Mouse (Mus musculus) CH12.LX (cell line): ENCODE measurements at regions not wholly inside any gene's neighbourhood (a gene's known extent, or its start where the extent isn't known, plus 50 kb on each side); places are given as distances from the start of the nearest gene placed in this dataset.

Source experiments
- DNase-seq: peaks from one replicate; pipeline ENCODE4 v3.0.0-alpha.2; 2013; ENCODE audit errors: extremely low read depth
- H3K27ac ChIP-seq: 2 replicates; pipeline ENCODE4 v1.5.1; 2012; ENCODE audit warnings: low read depth, mild to moderate bottlenecking, control low read depth, moderate library complexity; ENCODE audit not compliant: insufficient read depth
- H3K27me3 ChIP-seq: replicated peaks from 2 replicates; pipeline ENCODE3; 2012; ENCODE audit warnings: inconsistent platforms
- H3K36me3 ChIP-seq, 2 experiments: replicated peaks in 1 of 2; 2 replicates each; pipeline versions ENCODE3 to v1.6.1; 2012; ENCODE audit warnings: inconsistent platforms in 1 of 2, low read length in 1 of 2, mild to moderate bottlenecking in 1 of 2, mixed read lengths in 1 of 2, moderate library complexity in 1 of 2; ENCODE audit not compliant: control insufficient read depth in 1 of 2, insufficient read depth in 1 of 2
- H3K4me1 ChIP-seq, 2 experiments: 2 replicates each; pipeline ENCODE4 v1.6.1; 2012; ENCODE audit warnings: inconsistent platforms in 1 of 2, moderate library complexity in 1 of 2; ENCODE audit not compliant: insufficient read depth in 2 of 2, control insufficient read depth in 1 of 2
- H3K4me2 ChIP-seq: 2 replicates; pipeline ENCODE4 v1.6.1; 2012; ENCODE audit warnings: low read depth, mild to moderate bottlenecking, control low read depth; ENCODE audit not compliant: poor library complexity, insufficient read depth, severe bottlenecking
- H3K4me3 ChIP-seq, 3 experiments: fragments of 150-350 bp in 1 of 3; sonication (generic) in 1 of 3; replicated peaks in 1 of 3; 2 replicates each; pipeline versions ENCODE3 to v1.5.1; 2011 to 2012; ENCODE audit warnings: low read depth in 2 of 3, low read length in 2 of 3, mild to moderate bottlenecking in 2 of 3, moderate library complexity in 2 of 3, control low read depth in 1 of 3, improper control_type of control experiment in 1 of 3, inconsistent platforms in 1 of 3, mixed read lengths in 1 of 3; ENCODE audit not compliant: poor library complexity in 1 of 3
- H3K79me2 ChIP-seq: replicated peaks from 2 replicates; pipeline ENCODE4 v1.6.1; 2012; ENCODE audit warnings: mild to moderate bottlenecking, moderate library complexity; ENCODE audit not compliant: control insufficient read depth, poor library complexity, insufficient read depth, severe bottlenecking; ENCODE audit errors: extremely low read depth
- H3K9ac ChIP-seq: 2 replicates; pipeline ENCODE4 v1.6.1; 2012; ENCODE audit warnings: low read depth, mild to moderate bottlenecking, control low read depth, moderate library complexity; ENCODE audit not compliant: insufficient read depth
- H3K9me3 ChIP-seq: replicated peaks from 2 replicates; pipeline ENCODE3; 2012; ENCODE audit warnings: low read length, inconsistent platforms, mixed read lengths
- BHLHE40 ChIP-seq: IDR thresholded peaks from 2 replicates; pipeline ENCODE4 v1.6.1; 2011; ENCODE audit warnings: mild to moderate bottlenecking, low read depth, low read length, improper control_type of control experiment
- CHD1 ChIP-seq: IDR thresholded peaks from 2 replicates; pipeline ENCODE4 v1.6.1; 2012; ENCODE audit warnings: low read depth, low read length, improper control_type of control experiment, inconsistent platforms
- CHD2 ChIP-seq: IDR thresholded peaks from 2 replicates; pipeline ENCODE4 v1.6.1; 2011; ENCODE audit warnings: low read length, improper control_type of control experiment
- CTCF ChIP-seq, 2 experiments: IDR thresholded peaks in 1 of 2; conservative IDR thresholded peaks in 1 of 2; 2 replicates each; pipeline ENCODE4 v1.5.1; 2011 to 2012; ENCODE audit warnings: low read depth in 2 of 2, low read length in 2 of 2, improper control_type of control experiment in 1 of 2, inconsistent platforms in 1 of 2, mild to moderate bottlenecking in 1 of 2, moderate library complexity in 1 of 2
- E2F4 ChIP-seq: IDR thresholded peaks from 2 replicates; pipeline ENCODE4 v1.6.1; 2011; ENCODE audit warnings: low read depth, low read length, improper control_type of control experiment; ENCODE audit not compliant: insufficient replicate concordance
- ELF1 ChIP-seq: IDR thresholded peaks from 2 replicates; pipeline ENCODE4 v1.6.1; 2014; ENCODE audit warnings: low read depth, mild to moderate bottlenecking, inconsistent platforms, low read length, improper control_type of control experiment
- EP300 ChIP-seq: IDR thresholded peaks from 2 replicates; pipeline ENCODE4 v1.6.1; 2011; ENCODE audit warnings: low read length, improper control_type of control experiment
- ETS1 ChIP-seq: conservative IDR thresholded peaks from 2 replicates; pipeline ENCODE4 v1.6.1; 2012; ENCODE audit warnings: low read depth, mild to moderate bottlenecking, inconsistent platforms, low read length, improper control_type of control experiment, moderate library complexity
- HCFC1 ChIP-seq: IDR thresholded peaks from 2 replicates; pipeline ENCODE4 v1.6.1; 2012; ENCODE audit warnings: low read depth, mild to moderate bottlenecking, inconsistent platforms, low read length, improper control_type of control experiment
- MAX ChIP-seq: IDR thresholded peaks from 2 replicates; pipeline ENCODE4 v1.6.1; 2011; ENCODE audit warnings: low read length, improper control_type of control experiment
- MAZ ChIP-seq: IDR thresholded peaks from 2 replicates; pipeline ENCODE4 v1.6.1; 2012; ENCODE audit warnings: low read depth, mild to moderate bottlenecking, inconsistent platforms, low read length, improper control_type of control experiment, moderate library complexity
- NELFE ChIP-seq: IDR thresholded peaks from 2 replicates; pipeline ENCODE4 v1.6.1; 2011; ENCODE audit warnings: low read depth, low read length, improper control_type of control experiment
- NRF1 ChIP-seq: IDR thresholded peaks from 2 replicates; pipeline ENCODE4 v1.6.1; 2014; ENCODE audit warnings: low read depth, mild to moderate bottlenecking, inconsistent platforms, low read length, improper control_type of control experiment, moderate library complexity
- PAX5 ChIP-seq: IDR thresholded peaks from 2 replicates; pipeline ENCODE4 v1.6.1; 2012; ENCODE audit warnings: low read length, inconsistent platforms, mixed read lengths
- RAD21 ChIP-seq: IDR thresholded peaks from 2 replicates; pipeline ENCODE4 v1.6.1; 2011; ENCODE audit warnings: low read depth, mild to moderate bottlenecking, low read length, improper control_type of control experiment, moderate library complexity
- SIN3A ChIP-seq: IDR thresholded peaks from 2 replicates; pipeline ENCODE4 v1.6.1; 2012; ENCODE audit warnings: low read length, improper control_type of control experiment, inconsistent platforms
- SMC3 ChIP-seq: IDR thresholded peaks from 2 replicates; pipeline ENCODE4 v1.6.1; 2011; ENCODE audit warnings: low read depth, low read length, improper control_type of control experiment
- UBTF ChIP-seq: IDR thresholded peaks from 2 replicates; pipeline ENCODE4 v1.6.1; 2012; ENCODE audit warnings: low read depth, mild to moderate bottlenecking, inconsistent platforms, low read length, improper control_type of control experiment, moderate library complexity
- USF2 ChIP-seq: conservative IDR thresholded peaks from 2 replicates; pipeline ENCODE4 v1.6.1; 2011; ENCODE audit warnings: low read depth, low read length, improper control_type of control experiment
- ZMIZ1 ChIP-seq: IDR thresholded peaks from 2 replicates; pipeline ENCODE4 v1.6.1; 2012; ENCODE audit warnings: low read depth, mild to moderate bottlenecking, inconsistent platforms, low read length, improper control_type of control experiment
- dilution Hi-C: fragments of 300-500 bp; cut with MboI; formaldehyde crosslinking; loops from 2 replicates; pipeline ENCODE4 v1.14.3; 2020; ENCODE audit warnings: low sequenced_read_pairs; ENCODE audit not compliant: extremely low pct_unique_long_range_greater_than_20kb, extremely low pct_ligation_motif_present
- in situ Hi-C: fragments of 300-500 bp; cut with MboI; formaldehyde crosslinking; loops from 3 replicates; pipeline ENCODE4 v1.14.3; 2019; ENCODE audit warnings: low sequenced_read_pairs, low pct_ligation_motif_present, low pct_unique_long_range_greater_than_20kb, mixed read lengths

- no peak for DNase-seq
- no peaks in the 10 kb centered on the region for H3K9me3 ChIP-seq
- H3K27ac ChIP-seq: no peak overlapping the region
- H3K4me2 ChIP-seq: no peak overlapping the region
- dilution Hi-C loops (no loop called here), in situ Hi-C loops (no loop called here)
- no peak overlapping the region for H3K4me3 ChIP-seq
- no peak overlapping the region; the same call in 1 of the 2 replicates for H3K9ac ChIP-seq
- no peaks in the 10 kb centered on the region for H3K36me3 ChIP-seq
- TF ChIP-seq MAZ (no peak), NELFE (no peak), HCFC1 (no peak), RAD21 (no peak), EP300 (no peak), CTCF (conservative IDR thresholded peaks at IDR 0.05 in 1 of 2, IDR thresholded peaks at IDR 0.05 in 1 of 2; ENCODE audit: low read depth in 2 of 2, low read length in 2 of 2) (no peak), ZMIZ1 (no peak), ETS1 (no peak), SIN3A (no peak), NRF1 (no peak), CHD1 (no peak), BHLHE40 (no peak), SMC3 (no peak), ELF1 (no peak), MAX (no peak), CHD2 (no peak), UBTF (no peak), PAX5 (no peak), USF2 (no peak), E2F4 (no peak)
- H3K27me3 ChIP-seq: no peaks in the 10 kb centered on the region
- no peaks in the 10 kb centered on the region for H3K79me2 ChIP-seq
- H3K4me1 ChIP-seq: no peaks in the 10 kb centered on the region
Observed at GRCm38 (mm10) chr6:13920809-13921760, 49.8 kb upstream of the 2610001J05Rik start.
